Mouse (Mus musculus) testis, adult 2 months (tissue): ENCODE results near the gene Ptpn7.

Experiments used
- CTCF ChIP-seq: fragments of 200-500 bp; IDR thresholded peaks from 2 replicates; pipeline ENCODE4 v1.5.1; 2012; ENCODE audit warnings: low read depth, mild to moderate bottlenecking, inconsistent platforms, low read length, moderate library complexity; ENCODE audit not compliant: control insufficient read depth, insufficient read depth, insufficient replicate concordance
- POLR2A ChIP-seq: fragments of 200-500 bp; IDR thresholded peaks from 2 replicates; pipeline ENCODE4 v1.6.1; 2012; ENCODE audit warnings: low read depth, mild to moderate bottlenecking, inconsistent platforms, low read length, moderate library complexity; ENCODE audit not compliant: control insufficient read depth

- TF ChIP-seq CTCF (no peak), POLR2A (no peak)
Observed at GRCm38 (mm10) chr1:135139906-135140305, 7.4 kb downstream of the Ptpn7 start.
